Mouse (Mus musculus) bone marrow macrophage, adult 2 months (primary cell): ENCODE data around the gene Mapre1. TPM values are rescaled to one million over a fixed set of nuclear protein-coding genes. Genes with fewer than 3 reads are reported as not detected.
"Not testable (repeated sequence)": the region's sequence is repeated elsewhere in the genome, so short reads cannot be mapped to it uniquely, and the experiment has no call there.

ENCODE experiments used
- H3K27ac ChIP-seq: 2 replicates; pipeline ENCODE4 v1.5.1; 2012; ENCODE audit warnings: low read depth, low read length; ENCODE audit not compliant: insufficient read depth
- H3K4me1 ChIP-seq: 2 replicates; pipeline ENCODE4 v1.6.1; 2012; ENCODE audit warnings: low read length; ENCODE audit not compliant: control insufficient read depth, insufficient read depth
- H3K4me3 ChIP-seq: 2 replicates; pipeline ENCODE4 v1.5.1; 2012; ENCODE audit warnings: mild to moderate bottlenecking, low read length, moderate library complexity; ENCODE audit not compliant: insufficient read depth
- CTCF ChIP-seq: IDR thresholded peaks from 2 replicates; pipeline ENCODE4 v1.5.1; 2012; ENCODE audit warnings: low read depth, mild to moderate bottlenecking, low read length, moderate library complexity
- POLR2A ChIP-seq: IDR thresholded peaks from 2 replicates; pipeline ENCODE4 v1.6.1; 2012; ENCODE audit warnings: mild to moderate bottlenecking, low read depth, low read length, borderline replicate concordance
- polyA plus RNA-seq: library from polyadenylated mRNA; stranded (reverse); fragments of >200 nt; gene quantifications from 2 replicates; pipeline ENCODE4 v1.2.4, GENCODE M21; 2012; ENCODE audit not compliant: missing spikeins, insufficient read depth, insufficient read length

Mapre1 gene
- polyA plus RNA-seq, 1 experiment, result 93.2 TPM

- TF ChIP-seq POLR2A (no peak), CTCF (no peak)
- Histone ChIP-seq H3K27ac (no peak overlapping the region), H3K4me1 (peaks cover 10% of the 10 kb centered on the region), H3K4me3 (no peak overlapping the region)
Measured at GRCm38 (mm10) chr2:153775472-153775871, 34.4 kb downstream of the Mapre1 start.

GRCm38 (mm10) chr2:153778638-153779362 lies 37.7 kb downstream of the Mapre1 start:
- no peak for TF ChIP-seq CTCF
- no peak for TF ChIP-seq POLR2A
- Histone ChIP-seq H3K4me1 (peaks cover 5% of the 10 kb centered on the region), H3K27ac (no peak overlapping the region), H3K4me3 (0 out of 2 replicates have a peak overlapping the region, but pooled peaks have one; percentile 0)

- Histone ChIP-seq H3K27ac (no peak within 1 kb of the TSS), H3K4me3 (0 out of 2 replicates have a peak within 1 kb of the TSS, but pooled peaks have one; percentile 0), H3K4me1 (peaks cover 12% of the 10 kb centered on the region)
- TF ChIP-seq POLR2A (no peak), CTCF (no peak)
Measured at GRCm38 (mm10) chr2:153779394-153779981, 38.4 kb downstream of the Mapre1 start, which contains the start of gene Efcab8. TSS of gene Efcab8 (plus strand) at chr2:153779931.

- H3K27ac ChIP-seq, result no peak overlapping the region
- H3K4me3 ChIP-seq, result no peak overlapping the region
- TF ChIP-seq CTCF, result no peak
- TF ChIP-seq POLR2A, result no peak
- peaks cover 15% of the 10 kb centered on the region for H3K4me1 ChIP-seq
Measured at GRCm38 (mm10) chr2:153781181-153781580, 40.1 kb downstream of the Mapre1 start.

GRCm38 (mm10) chr2:153784668-153785067 lies 43.6 kb downstream of the Mapre1 start:
- Histone ChIP-seq H3K4me3 (no peak overlapping the region), H3K4me1 (peaks cover 15% of the 10 kb centered on the region), H3K27ac (peak overlapping the region; percentile 32)
- TF ChIP-seq POLR2A, result no peak

- no peak overlapping the region for H3K27ac ChIP-seq
- 0 out of 2 replicates have a peak, but pooled peaks cover 2% of the 10 kb centered on the region for H3K4me1 ChIP-seq
- TF ChIP-seq CTCF (no peak), POLR2A (no peak)
- no peak overlapping the region for H3K4me3 ChIP-seq
Measured at GRCm38 (mm10) chr2:153793366-153793765, 52.3 kb downstream of the Mapre1 start.

GRCm38 (mm10) chr2:153795090-153795489 lies 54.0 kb downstream of the Mapre1 start:
- no peak overlapping the region for H3K27ac ChIP-seq
- H3K4me3 ChIP-seq, result no peak overlapping the region
- H3K4me1 ChIP-seq, result 0 out of 2 replicates have a peak, but pooled peaks cover 2% of the 10 kb centered on the region
- TF ChIP-seq POLR2A (no peak), CTCF (no peak)

GRCm38 (mm10) chr2:153807464-153807863 lies 66.4 kb downstream of the Mapre1 start:
- H3K4me3 ChIP-seq, H3K27ac ChIP-seq: not testable (repeated sequence)

GRCm38 (mm10) chr2:153808146-153808545 lies 67.1 kb downstream of the Mapre1 start:
- Histone ChIP-seq H3K4me1 (no peaks in the 10 kb centered on the region), H3K4me3 (no peak overlapping the region), H3K27ac (no peak overlapping the region)
- TF ChIP-seq POLR2A (no peak), CTCF (no peak)

More at GRCm38 (mm10) chr2:153807464-153807863, 66.4 kb downstream of the Mapre1 start:
- H3K4me1 ChIP-seq, result not testable (repeated sequence)

- TF ChIP-seq POLR2A (no peak), CTCF (no peak)
- no peak overlapping the region for H3K27ac ChIP-seq
- no peak overlapping the region for H3K4me3 ChIP-seq
- no peaks in the 10 kb centered on the region for H3K4me1 ChIP-seq
Measured at GRCm38 (mm10) chr2:153808841-153809240, 67.8 kb downstream of the Mapre1 start.
